8 mouse cellular contexts compared by ENCODE assay signal in genomic region chr11:88155998-88156397, GRCm38 (mm10). TPM values are rescaled to one million over a fixed set of nuclear protein-coding genes. Genes with fewer than 3 reads are reported as not detected.
A peak's percentile ranks its signal among the peaks of the same experiment; 100 is the strongest.
DNase-seq lines count a peak whose midpoint lies in the region; ATAC-seq lines count a peak whose summit lies in the region.

No protein-coding gene starts in this region.

- 0 out of 2 replicates have a peak overlapping the region, but pooled peaks have one; percentile 32 for H3K9ac ChIP-seq in heart, embryonic 15.5 days
- no peak overlapping the region for H3K9ac ChIP-seq in embryonic facial prominence, embryonic 12.5 days
- H3K9ac ChIP-seq in intestine, embryonic 15.5 days, result no peak overlapping the region
- H3K9ac ChIP-seq in neural tube, embryonic 12.5 days, result no peak overlapping the region

- H3K36me3 ChIP-seq in heart, embryonic 15.5 days, result no peaks in the 10 kb centered on the region
- no peaks in the 10 kb centered on the region for H3K36me3 ChIP-seq in embryonic facial prominence, embryonic 12.5 days
- H3K36me3 ChIP-seq in intestine, embryonic 15.5 days, result no peaks in the 10 kb centered on the region
- H3K36me3 ChIP-seq in neural tube, embryonic 12.5 days, result no peaks in the 10 kb centered on the region

- 55% methylated on average over 8 of the region's 8 CpGs for WGBS in heart, embryonic 15.5 days
- 52% methylated on average over 8 of the region's 8 CpGs for WGBS in embryonic facial prominence, embryonic 12.5 days
- WGBS in intestine, embryonic 15.5 days, result 43% methylated on average over 8 of the region's 8 CpGs
- WGBS in neural tube, embryonic 12.5 days, result 69% methylated on average over 8 of the region's 8 CpGs

- no peak for DNase-seq in heart, adult 11 months
- no peak for DNase-seq in right cerebral cortex, postnatal 36 days (ENCODE audit: low spot score in 2 of 2)
- no peak for DNase-seq in thymus, postnatal 10 days (ENCODE audit: low spot score in 2 of 2)

- H3K27me3 ChIP-seq in heart, embryonic 15.5 days, result no peaks in the 10 kb centered on the region
- no peaks in the 10 kb centered on the region for H3K27me3 ChIP-seq in embryonic facial prominence, embryonic 12.5 days
- H3K27me3 ChIP-seq in intestine, embryonic 15.5 days (replicated peaks), result no peaks in the 10 kb centered on the region
- no peaks in the 10 kb centered on the region for H3K27me3 ChIP-seq in neural tube, embryonic 12.5 days (replicated peaks)

- no peak for ATAC-seq in heart, embryonic 15.5 days (replicated peaks; ENCODE audit: insufficient number of reproducible peaks, insufficient read depth, low FRiP score, low read depth)
- ATAC-seq in embryonic facial prominence, embryonic 12.5 days (ENCODE audit: insufficient number of reproducible peaks, insufficient read depth, low FRiP score, low TSS enrichment), result no peak
- no peak for ATAC-seq in intestine, embryonic 15.5 days
- ATAC-seq in neural tube, embryonic 12.5 days (ENCODE audit: low FRiP score, low read depth), result no peak
- no peak for ATAC-seq in granulocyte monocyte progenitor cell, adult 5-6 weeks (replicated peaks; ENCODE audit: poor library complexity, severe bottlenecking)

- H3K4me1 ChIP-seq in heart, embryonic 15.5 days (replicated peaks), result peaks cover 87% of the 10 kb centered on the region
- peaks cover 73% of the 10 kb centered on the region for H3K4me1 ChIP-seq in embryonic facial prominence, embryonic 12.5 days
- H3K4me1 ChIP-seq in intestine, embryonic 15.5 days (replicated peaks), result peaks cover 77% of the 10 kb centered on the region
- H3K4me1 ChIP-seq in neural tube, embryonic 12.5 days, result peaks cover 71% of the 10 kb centered on the region

- H3K4me3 ChIP-seq in heart, embryonic 15.5 days, result no peak overlapping the region
- no peak overlapping the region for H3K4me3 ChIP-seq in embryonic facial prominence, embryonic 12.5 days
- no peak overlapping the region for H3K4me3 ChIP-seq in intestine, embryonic 15.5 days (replicated peaks)
- H3K4me3 ChIP-seq in neural tube, embryonic 12.5 days, result no peak overlapping the region

- H3K4me2 ChIP-seq in heart, embryonic 15.5 days, result no peak overlapping the region
- H3K4me2 ChIP-seq in embryonic facial prominence, embryonic 12.5 days (replicated peaks), result no peak overlapping the region
- H3K4me2 ChIP-seq in intestine, embryonic 15.5 days (replicated peaks), result no peak overlapping the region
- H3K4me2 ChIP-seq in neural tube, embryonic 12.5 days (replicated peaks), result peak overlapping the region; percentile 4; the same call in 1 of the 2 replicates

- H3K27ac ChIP-seq in heart, embryonic 15.5 days, result peak overlapping the region; percentile 77
- peak overlapping the region; percentile 80 for H3K27ac ChIP-seq in embryonic facial prominence, embryonic 12.5 days
- H3K27ac ChIP-seq in intestine, embryonic 15.5 days, result peak overlapping the region; percentile 85
- peak overlapping the region; percentile 29; the same call in 1 of the 2 replicates for H3K27ac ChIP-seq in neural tube, embryonic 12.5 days

- H3K9me3 ChIP-seq in heart, embryonic 15.5 days (replicated peaks), result no peaks in the 10 kb centered on the region
- no peaks in the 10 kb centered on the region for H3K9me3 ChIP-seq in embryonic facial prominence, embryonic 12.5 days
- no peaks in the 10 kb centered on the region for H3K9me3 ChIP-seq in intestine, embryonic 15.5 days
- no peaks in the 10 kb centered on the region for H3K9me3 ChIP-seq in neural tube, embryonic 12.5 days

RNA-seq across cellular contexts. Expression of gene Mrps23, which starts 48.2 kb away (rescaled TPM):
- polyA plus RNA-seq in heart, embryonic 15.5 days (2015; fragmentation: Nextera tagmentation; extraction: Ambion mirVana), result 80.7 and 93.9 TPM in 2 replicates
- polyA plus RNA-seq in embryonic facial prominence, embryonic 12.5 days (2016; fragmentation: Nextera tagmentation; extraction: Ambion mirVana), result 63.2 and 65.3 TPM in 2 replicates
- 59.6 and 62.3 TPM in 2 replicates for polyA plus RNA-seq in intestine, embryonic 15.5 days (2015; fragmentation: Nextera tagmentation; extraction: Ambion mirVana)
- 70.1 and 71.6 TPM in 2 replicates for polyA plus RNA-seq in neural tube, embryonic 12.5 days (2016; fragmentation: Nextera tagmentation; extraction: Ambion mirVana)
- 69.0 and 88.8 TPM in 2 replicates for total RNA-seq in granulocyte monocyte progenitor cell, adult 5-6 weeks (2014; fragmentation: Nextera tagmentation)
- 54.9 and 57.7 TPM in 2 replicates for total RNA-seq in granulocyte monocyte progenitor cell, adult 5-6 weeks (2017)

RNA-seq across cellular contexts. Expression of gene Cuedc1, which starts 58.1 kb away (rescaled TPM):
- polyA plus RNA-seq in heart, embryonic 15.5 days (2015; fragmentation: Nextera tagmentation; extraction: Ambion mirVana), result 18.4 and 20.3 TPM in 2 replicates
- polyA plus RNA-seq in embryonic facial prominence, embryonic 12.5 days (2016; fragmentation: Nextera tagmentation; extraction: Ambion mirVana), result 36.4 and 42.0 TPM in 2 replicates
- polyA plus RNA-seq in intestine, embryonic 15.5 days (2015; fragmentation: Nextera tagmentation; extraction: Ambion mirVana), result 14.2 and 17.6 TPM in 2 replicates
- polyA plus RNA-seq in neural tube, embryonic 12.5 days (2016; fragmentation: Nextera tagmentation; extraction: Ambion mirVana), result 50.2 and 50.7 TPM in 2 replicates
- total RNA-seq in granulocyte monocyte progenitor cell, adult 5-6 weeks (2014; fragmentation: Nextera tagmentation), result 0.92 and 1.1 TPM in 2 replicates
- total RNA-seq in granulocyte monocyte progenitor cell, adult 5-6 weeks (2017), result 1.5 and 1.6 TPM in 2 replicates

Comparison
In these comparisons a context has a peak if more than half of its experiments do, and no peak if none do; other contexts are left out.
1. H3K27ac ChIP-seq: peak in every context shown above with its lines; median percentile 85 in intestine, embryonic 15.5 days; 80 in embryonic facial prominence, embryonic 12.5 days; 77 in heart, embryonic 15.5 days; 29 in neural tube, embryonic 12.5 days.